Mouse (Mus musculus) bone marrow, adult 2 months (tissue): ENCODE results near the gene Mst1r.

Source experiments
- CTCF ChIP-seq: fragments of 200-500 bp; IDR thresholded peaks from 2 replicates; pipeline ENCODE4 v1.5.1; 2011; ENCODE audit warnings: low read length, control low read depth; ENCODE audit not compliant: control insufficient read depth, insufficient read depth
- POLR2A ChIP-seq: fragments of 200-500 bp; IDR thresholded peaks from 2 replicates; pipeline ENCODE4 v1.6.1; 2011; ENCODE audit warnings: low read depth, mild to moderate bottlenecking, control low read depth, low read length, borderline replicate concordance; ENCODE audit not compliant: control insufficient read depth

GRCm38 (mm10) chr9:107947241-107948194 is 40.8 kb downstream of the Mst1r start:
- no peak for TF ChIP-seq CTCF
- no peak for TF ChIP-seq POLR2A
